Mouse (Mus musculus): ENCODE results near the gene Sept7.

- TF ChIP-seq CTCF (conservative IDR thresholded peaks at IDR 0.05; ENCODE audit: insufficient read depth, insufficient read length, low read depth, low read length) (no peak), POLR2A (IDR thresholded peaks at IDR 0.05; ENCODE audit: low read depth, low read length) (no peak)
These were observed 103.6 kb downstream of the Sept7 start for GRCm38 (mm10) chr9:25355806-25356205.
